Mouse (Mus musculus): Measurements from ENCODE around the gene Hsph1.

The Hsph1 gene

DNA sequence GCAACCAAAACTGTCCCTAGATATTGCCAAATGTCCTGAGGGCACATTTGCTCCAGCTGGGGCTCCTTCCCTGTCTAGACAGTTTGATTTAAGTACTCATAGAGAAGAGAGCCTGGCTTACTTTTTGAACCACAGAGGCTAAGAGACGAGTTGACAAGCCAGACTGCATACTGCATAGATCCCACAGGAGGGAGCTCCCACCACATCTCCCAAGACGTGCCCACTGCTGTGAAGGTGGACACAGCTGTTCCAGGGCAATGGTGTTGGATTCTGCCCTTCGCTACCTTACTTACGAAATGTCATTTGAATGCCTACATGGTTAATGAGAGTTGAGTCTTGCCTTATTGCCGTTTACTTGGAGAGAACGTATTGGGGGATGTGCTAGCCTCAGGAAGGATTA lies 6.2 kb upstream of the Hsph1 start:
- CTCF ChIA-PET: no interaction called here

DNA sequence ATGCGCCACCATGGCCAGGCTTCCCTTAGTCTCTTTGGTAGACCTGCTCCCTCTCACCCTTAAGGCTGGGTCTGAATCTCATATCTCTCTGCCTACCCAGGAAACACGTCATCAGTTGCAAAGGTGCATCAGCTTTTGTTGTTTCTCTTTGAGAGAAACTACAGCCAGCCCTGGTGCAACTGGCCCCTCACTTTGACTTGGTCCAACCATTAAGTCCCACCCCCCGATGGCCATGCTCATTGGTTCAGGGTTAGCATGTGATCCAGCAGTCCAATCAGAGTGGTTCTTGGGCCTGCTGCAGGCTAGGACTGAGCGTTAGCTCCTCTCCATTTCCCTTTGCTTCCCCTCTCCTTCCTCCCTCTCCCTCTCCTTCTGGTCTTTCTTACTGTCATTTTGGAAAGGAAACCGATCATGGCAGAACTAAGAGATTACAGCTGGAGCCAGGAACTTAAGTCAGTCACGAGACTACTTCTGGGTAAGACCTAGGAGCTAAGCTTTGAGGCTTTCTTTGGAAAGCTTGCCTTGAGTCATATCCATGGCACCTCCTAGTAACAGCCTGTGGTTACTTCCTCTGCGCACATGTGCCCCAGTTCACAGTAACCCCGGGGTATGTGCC lies 5.2 kb upstream of the Hsph1 start:
- CTCF ChIA-PET: no interaction called here

DNA sequence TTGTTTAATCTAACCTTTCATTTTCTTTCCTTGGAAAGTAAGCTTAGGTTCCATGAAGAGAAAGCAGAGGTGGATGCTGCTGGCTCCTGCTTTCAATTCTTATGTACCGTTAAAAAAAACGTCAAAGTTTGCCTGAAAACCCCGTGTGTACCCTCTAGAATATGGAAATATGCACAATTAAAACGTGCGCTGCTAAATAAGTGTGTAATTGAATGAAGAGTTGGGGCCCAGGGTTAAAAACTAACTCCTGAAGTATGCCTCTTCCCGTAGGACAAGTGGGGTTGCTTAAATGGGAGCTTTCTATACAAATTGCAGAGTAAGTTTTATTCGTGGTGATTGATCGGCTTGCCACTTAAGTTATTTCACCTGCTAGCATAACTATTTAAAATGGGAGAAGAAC lies 1.1 kb upstream of the Hsph1 start:
- CTCF ChIA-PET: interaction anchor here (0.6 to 0.8 kb wide), 3 partner anchors 30 to 1581 kb away, joined by 3 to 7 read pairs (median 4); no protein-coding TSS in a partner anchor

DNA sequence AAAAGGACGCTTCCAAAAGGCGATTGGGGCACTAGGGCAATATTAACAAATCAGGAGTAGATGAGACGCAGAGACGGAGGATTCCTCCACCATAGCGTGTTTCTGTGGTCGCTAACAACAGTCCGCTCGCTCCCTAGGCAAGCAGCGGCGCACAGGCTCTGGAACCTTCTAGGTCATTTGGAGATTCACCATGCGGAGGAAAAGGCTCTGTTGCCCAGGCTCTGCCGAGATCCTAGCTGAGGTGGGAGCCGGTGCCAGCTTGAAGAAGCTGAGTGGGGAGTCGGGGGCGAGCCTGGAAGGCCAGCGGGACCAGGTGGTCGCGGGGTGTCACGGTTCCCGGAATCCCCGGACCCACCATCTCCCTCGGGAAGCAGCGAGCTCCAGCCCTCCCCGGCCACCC lies 620 bp downstream of the Hsph1 start:
- CTCF ChIA-PET: no interaction called here

DNA sequence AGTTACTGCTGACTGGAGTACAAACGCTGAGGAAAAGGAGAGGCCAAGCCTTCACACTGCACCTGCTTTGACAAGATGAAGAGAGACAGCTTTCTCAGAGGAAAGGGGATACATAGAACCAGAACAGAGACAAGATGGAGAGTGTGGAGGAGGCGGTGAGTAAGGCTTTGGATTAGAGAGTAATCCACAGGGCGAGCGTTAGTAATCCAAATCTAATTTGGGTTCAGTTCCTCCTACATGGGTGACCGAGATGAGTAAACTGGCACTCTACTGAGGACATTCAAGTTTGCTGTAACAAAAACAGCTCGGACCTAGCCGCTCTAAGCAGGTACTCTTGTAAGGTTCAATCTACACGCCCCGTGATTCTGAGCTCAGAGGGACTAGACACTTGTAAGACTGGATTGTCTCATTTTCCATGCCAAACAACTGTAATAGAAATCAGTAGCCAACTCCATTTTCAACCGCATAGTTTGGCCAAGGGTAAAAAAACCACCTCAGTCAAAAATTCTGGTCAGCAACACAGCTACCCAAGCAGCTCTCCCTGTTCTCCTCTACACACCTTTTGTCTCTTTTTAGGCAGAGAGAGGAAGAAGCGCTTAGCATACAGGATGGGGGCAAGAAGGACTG lies 1.7 kb downstream of the Hsph1 start:
- CTCF ChIA-PET: no interaction called here

DNA sequence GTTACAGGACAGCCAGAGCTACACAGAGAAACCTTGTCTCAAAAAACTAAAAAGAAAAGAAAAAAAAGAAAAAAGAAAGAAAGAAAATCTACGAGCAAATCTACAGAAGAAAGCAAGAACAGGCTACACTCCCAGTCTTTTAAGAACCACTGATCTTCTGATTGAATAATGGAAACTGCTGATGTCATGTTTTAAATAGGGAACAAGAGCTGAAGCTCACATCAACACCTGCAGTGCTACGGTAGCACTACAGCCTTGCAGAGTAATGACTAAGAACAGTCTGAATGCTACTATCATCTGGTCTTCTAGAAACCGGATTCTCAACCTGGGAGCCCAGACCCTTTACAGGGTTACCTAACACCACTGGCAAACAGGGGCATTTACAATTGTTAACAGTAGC lies 10.6 kb downstream of the Hsph1 start:
- CTCF ChIA-PET: no interaction called here

DNA sequence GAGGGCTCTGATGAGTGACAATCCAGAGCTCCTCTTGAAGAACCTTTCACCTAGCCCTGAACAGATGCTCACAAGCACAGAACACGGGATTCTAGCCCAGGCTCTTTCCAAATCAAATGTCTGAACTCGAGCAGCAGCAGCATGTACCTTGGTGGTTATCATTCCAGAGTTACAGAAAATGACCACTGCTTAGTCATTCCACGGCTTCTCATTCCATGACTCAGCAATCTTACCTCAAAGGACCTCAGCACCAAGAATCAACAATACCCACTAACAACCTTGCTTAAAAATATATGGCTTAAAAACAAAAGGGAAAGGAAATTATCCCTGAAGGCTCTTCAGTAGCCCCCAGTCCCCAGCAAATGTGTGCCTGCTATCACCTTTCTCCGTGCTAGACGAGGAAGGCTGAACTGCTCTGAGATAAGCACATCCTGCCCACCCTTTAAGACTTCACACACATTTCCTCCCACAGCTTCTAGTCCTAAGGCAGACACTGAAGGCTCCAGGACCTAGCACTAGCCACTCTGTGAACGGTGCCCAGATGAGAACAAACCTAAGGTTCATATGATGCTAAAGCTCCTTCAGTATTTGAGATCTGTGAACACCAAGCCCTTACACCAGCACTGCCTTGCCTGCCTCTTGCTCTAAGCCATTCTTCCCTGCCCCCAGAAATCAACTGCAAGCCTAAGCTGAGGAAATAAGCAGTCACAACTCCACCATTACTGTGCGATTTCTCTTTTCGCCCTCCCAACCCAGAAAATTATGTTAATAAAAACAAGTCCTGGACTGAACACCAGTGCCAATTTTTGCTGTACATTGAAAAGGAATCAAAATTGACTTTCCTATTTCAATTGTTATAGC lies 12.1 kb downstream of the Hsph1 start:
- CTCF ChIA-PET: interaction anchor here (0.6 kb wide), 1 partner anchor 13 kb away, joined by 5 read pairs; no protein-coding TSS in a partner anchor

DNA sequence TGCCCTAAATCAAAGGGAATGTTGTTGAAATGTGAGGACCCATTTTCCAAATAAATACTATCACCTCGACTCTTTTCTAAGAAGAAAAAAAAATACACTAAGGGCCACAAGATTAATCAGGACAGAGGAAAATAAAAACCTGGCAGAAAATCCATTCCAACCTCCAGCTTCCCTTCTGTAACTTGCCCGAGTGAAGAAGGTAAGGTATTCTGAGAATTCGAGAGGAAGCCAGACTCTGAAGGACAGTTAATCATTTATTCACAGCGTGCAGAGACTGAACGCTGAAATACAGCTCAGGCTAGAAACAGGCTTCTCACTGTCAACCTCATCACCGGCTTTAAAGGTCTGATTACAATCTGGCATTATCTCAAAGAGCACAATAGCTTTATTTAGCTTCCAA lies 13.5 kb downstream of the Hsph1 start:
- CTCF ChIA-PET: no interaction called here

DNA sequence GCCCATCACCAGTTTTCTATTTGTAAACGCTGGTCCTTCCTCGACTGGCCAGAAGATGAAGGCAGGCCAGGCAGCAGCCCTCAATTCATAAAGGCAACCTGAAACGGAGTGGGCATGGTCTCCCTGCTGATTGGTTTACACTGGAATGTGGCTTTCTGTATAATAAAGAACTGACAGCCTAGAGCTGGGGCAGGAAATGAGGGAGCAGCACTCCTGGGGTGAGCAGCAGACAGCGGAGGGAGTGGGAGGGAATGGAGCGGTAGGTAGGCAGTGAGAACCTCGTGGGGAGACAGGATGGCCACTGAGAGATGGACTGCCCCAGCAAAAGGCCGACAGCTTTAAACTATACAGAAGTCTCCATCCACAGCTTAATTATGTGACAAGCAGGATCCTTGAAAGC lies 14.0 kb downstream of the Hsph1 start:
- CTCF ChIA-PET: no interaction called here

DNA sequence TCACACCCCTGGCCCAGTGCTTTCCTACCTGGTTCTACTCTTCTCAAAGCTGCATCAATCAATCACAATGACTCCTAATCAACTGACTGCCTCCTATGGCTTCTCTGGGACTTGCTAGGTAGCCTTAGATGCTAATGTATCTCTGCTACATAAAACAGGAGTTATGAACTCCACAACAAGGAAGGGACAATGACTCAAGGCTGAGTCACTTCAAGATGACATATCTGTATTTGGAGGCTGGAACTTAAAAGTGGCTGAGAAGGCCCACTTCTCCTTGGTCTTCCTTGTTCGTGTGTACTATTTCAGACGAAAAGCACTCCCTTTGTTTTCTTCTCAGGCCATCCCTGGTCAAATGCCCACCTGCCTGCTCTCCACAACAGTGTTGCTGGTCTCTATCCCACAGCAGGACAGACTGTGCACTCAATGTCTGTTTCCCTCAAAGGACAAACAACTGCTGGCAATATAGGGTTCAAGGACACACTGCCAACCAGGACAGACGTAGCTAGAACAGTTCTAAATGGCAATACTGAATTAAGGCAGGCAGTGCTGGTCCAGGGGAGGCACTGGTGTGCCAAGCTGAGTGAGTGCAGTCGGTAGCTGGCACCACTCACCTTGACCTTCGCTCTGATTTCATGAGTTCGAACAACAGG lies 18.3 kb downstream of the Hsph1 start:
- CTCF ChIA-PET: no interaction called here

DNA sequence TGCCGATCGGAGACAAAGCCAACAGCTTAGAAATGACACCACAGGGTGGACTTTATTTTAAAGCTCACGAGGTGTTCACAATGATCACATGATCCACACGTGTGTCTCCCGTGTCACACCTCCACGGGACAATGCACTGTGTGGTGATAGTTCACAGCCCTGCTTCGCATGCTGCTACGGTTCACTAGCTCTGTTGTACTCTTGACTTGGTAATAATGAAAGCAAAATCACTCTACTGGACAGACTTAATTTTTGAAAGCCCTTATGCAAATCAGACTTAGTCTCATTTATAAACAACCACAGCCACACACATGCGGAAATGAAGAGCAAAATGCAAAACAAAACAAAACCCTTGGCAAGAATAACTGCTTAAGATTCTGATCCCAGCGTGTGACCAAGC lies 19.4 kb downstream of the Hsph1 start:
- CTCF ChIA-PET: no interaction called here

DNA sequence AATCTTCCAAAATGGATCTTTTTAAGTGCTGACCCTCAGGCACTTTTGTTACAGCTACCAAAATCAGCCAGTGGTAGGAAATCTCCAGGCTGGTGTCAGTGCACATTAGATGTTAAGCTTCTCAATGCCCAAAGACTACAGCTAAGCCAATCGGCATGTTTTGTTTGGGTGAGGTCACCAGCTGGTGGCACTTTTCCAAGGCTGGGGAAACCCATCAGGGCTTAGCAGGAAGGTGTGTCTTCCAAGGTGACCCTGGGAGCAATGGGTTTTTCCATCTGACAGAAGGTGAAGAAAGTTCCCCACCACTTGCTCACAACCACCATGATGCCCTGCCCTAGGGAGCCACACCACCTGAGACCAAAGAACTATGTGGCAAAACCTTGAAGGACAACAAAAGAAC lies 20.0 kb downstream of the Hsph1 start:
- CTCF ChIA-PET: no interaction called here

DNA sequence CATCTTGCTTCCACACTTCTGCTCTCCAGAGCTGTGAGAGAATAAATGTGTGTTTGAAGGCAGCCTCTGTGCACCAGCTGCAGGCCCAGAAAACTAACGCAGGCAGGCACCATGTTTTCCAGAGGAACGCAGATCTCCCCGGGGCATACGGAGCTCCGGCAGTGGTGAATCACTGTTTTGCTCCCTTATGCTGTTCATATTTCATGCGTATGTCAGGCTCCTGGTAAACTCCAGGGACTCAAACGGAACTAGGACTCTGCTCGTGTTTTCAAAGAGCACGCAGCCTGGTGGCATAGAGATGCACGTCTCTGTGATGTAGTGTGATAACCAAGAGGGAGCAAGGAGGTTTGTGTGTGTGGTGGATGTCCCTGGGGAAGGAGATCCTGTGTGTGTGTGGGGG lies 23.4 kb downstream of the Hsph1 start:
- CTCF ChIA-PET: no interaction called here

DNA sequence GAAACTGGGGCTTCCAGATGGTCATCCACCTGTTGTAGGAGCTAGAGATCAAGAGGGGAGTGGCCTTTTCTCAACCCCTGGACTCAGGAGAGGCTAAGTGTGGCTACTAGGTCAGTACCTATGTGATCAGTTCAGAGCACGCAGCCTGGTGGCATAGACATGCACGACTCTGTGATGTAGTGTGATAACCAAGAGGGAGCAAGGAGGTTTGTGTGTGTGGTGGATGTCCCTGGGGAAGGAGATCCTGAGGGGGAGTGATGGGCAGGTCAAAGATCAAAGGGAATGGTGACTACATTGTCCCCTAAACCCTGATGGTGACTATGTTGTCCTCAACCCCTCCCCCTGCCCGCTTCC lies 24.0 kb downstream of the Hsph1 start:
- CTCF ChIA-PET: no interaction called here

DNA sequence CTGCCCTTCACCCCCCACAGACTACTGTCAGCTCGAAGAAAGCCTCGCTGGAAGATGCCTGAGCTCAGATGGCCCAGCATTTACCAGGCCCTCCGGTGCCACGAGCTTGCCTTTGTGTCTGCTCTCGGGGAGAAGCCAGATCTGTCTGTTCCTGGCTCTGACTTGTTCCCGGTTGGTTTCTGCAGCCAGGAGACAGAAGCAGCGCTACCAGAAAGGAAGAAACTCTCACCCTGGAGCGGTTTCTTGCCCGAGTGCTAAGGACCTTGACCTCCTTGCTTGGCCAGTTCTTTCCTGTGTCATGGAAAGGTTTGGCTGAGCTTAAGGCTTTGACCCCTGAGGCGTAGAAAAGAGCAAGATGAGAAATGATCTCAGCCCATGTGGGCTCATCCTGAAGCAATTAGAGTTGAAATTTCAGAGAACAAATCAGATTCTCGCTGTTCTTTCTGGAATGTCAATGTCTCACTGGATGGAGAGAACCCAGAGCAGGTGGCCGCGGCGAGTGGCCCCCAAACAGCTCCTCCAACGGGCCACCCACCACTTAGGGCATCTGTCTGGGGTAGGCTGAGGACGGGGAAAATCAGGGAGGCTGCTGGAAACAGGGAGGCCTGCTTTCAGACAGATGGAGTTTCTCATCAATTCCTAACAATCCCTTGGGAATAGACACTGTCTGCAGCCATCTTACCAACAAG lies 24.6 kb downstream of the Hsph1 start:
- CTCF ChIA-PET: interaction anchor here (0.6 kb wide), 1 partner anchor 14 kb away, joined by 4 read pairs; no protein-coding TSS in a partner anchor

DNA sequence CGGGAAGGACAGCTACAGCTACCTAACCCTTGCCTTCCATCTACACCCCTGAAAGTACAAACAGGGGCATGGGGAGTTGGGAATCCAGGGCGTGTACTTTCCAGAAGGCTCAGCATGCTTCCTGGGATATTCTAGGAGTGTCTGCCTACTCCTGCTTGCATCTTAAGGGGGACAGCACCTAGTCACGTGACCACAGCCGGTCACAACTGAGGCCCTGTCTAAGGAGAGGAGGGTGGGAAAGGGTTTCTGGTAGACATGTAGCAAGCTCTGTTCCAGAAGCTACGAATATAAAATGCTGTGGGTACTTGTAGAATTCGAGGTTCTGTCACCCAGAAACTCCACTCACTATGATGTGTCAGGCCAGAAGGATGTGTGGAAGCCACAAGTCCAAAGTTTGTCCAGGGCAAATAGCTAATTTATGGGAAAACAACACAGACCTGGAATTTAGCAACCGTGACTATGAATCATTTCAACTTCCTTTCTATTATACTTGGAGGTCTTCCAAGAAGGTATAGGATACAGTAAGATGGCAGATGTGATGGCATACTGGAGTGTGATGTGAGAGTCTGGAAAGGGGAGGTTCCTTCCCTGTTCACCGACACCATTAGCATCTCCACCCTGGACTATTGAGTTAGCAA lies 29.0 kb downstream of the Hsph1 start:
- CTCF ChIA-PET: no interaction called here

DNA sequence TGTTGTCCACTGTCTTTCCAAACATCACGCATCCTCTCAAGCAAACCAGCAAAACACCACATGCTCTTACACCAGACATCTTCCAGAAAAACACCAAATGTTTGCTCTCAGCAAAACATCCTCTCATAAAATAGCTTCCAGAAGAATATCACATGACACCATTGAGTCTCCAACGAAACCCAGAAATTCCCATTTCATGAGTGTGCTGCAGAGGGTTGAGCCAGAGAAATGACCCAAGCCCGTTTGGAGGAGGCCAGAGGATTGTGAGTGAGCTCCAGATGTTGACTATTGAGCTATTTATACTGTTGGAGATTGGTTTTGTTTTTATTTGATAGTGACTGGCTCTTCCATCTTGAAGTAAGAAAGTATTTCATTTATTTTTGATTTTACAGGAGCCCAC lies 32.9 kb downstream of the Hsph1 start:
- CTCF ChIA-PET: no interaction called here

DNA sequence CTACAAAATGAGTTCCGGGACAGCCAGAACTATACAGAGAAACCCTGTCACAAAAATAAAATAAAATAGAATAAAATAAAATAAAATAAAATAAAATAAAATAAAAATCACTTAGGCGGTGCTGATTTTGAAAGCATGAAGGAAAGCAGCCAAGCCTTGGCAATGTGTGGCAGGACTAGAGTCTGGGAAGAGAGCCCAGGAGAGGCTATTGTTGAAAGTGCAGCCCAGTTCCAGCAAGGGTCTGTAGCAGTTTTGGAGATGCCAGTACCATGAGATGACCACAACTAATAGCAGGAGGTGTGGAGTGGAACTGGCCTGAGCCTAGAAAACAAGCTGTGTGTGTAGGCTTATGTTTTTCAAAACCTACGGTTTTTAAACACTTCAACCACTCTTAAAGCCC lies 34.2 kb downstream of the Hsph1 start:
- CTCF ChIA-PET: no interaction called here

DNA sequence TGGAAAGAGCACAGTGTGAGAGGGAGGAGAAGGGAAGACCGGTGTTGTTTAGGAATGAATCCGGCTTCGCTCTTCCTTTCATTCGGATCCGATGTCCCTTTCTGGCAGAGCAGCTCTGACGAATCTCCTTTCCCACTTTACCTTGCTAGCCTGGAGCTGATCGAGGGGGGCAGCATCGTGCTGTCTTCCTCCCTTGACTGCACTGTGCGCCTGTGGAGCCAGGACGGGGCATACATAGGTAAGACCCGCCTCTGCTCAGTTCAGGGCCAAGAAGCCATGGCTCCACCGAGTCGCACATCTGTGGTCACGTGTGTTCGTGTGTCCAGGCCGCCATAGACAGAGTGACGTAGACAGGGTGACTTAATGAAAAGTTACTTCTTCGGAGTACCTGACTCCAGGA lies 38.8 kb downstream of the Hsph1 start:
- CTCF ChIA-PET: interaction anchor here (0.5 to 0.6 kb wide), 2 partner anchors 14 to 68 kb away, joined by 3 to 4 read pairs; no protein-coding TSS in a partner anchor

DNA sequence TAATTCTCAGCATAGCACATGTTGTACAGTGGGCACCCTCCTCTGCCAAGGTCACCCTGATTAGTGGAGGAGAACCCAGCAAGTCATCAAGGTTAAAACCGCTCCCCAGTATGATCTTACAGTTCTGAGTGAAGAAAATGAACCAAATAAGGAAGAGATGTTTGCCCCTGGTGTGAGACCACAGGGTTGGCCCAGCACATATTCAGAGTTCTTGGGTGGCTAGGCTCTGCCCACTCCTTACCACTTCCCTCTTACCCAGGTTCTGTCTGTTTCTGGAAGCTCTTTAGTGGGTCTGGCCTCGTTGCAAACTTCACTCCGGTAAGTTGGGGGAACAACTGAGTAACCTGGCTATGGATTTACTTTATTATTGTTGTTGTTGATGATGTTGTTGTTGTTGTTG lies 42.0 kb downstream of the Hsph1 start:
- CTCF ChIA-PET: no interaction called here

DNA sequence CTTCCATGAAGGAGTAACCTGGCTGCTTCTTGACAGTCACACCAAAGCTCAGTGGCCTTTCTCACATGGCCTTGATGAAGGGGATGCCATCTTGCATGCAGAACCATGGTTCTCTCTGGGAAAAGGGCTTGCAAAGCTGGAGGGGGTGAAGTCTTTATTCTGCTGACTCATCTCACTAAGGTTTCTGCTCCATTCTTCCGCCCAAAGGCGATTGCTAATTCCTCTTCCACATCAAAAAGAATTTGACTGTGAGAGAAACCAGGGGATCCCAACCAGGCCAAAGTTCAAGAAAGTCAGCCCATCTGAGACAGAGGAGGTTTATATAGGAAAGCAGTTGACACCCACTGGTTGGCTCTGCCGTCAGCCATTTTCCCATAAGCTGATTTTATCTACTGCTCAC lies 46.2 kb downstream of the Hsph1 start:
- CTCF ChIA-PET: no interaction called here

All from spleen, embryonic (tissue).